Mouse (Mus musculus) kidney, postnatal 36 days (tissue): Measurements from ENCODE around the gene Gper1.
"Not testable (repeated sequence)": the region's sequence is repeated elsewhere in the genome, so short reads cannot be mapped to it uniquely, and the experiment has no call there.

Experiments
- DNase-seq, 2 experiments: peaks; one replicate each; pipeline ENCODE4 v3.0.0; 2021 to 2022; ENCODE audit warnings: mixed read lengths in 2 of 2

Gene Gper1

GRCm38 (mm10) chr5:139390324-139391119 is 32.4 kb upstream of the Gper1 start:
- not testable (repeated sequence) for DNase-seq

GRCm38 (mm10) chr5:139391309-139391990 is 31.5 kb upstream of the Gper1 start:
- DNase-seq: peak in 1 of 2 experiments; percentile 60

GRCm38 (mm10) chr5:139392219-139393196 is 30.4 kb upstream of the Gper1 start:
- no peak for DNase-seq

GRCm38 (mm10) chr5:139393197-139393588 is 29.8 kb upstream of the Gper1 start:
- DNase-seq: no peak

- DNase-seq: peak in 1 of 2 experiments; percentile 33
Observed at GRCm38 (mm10) chr5:139394399-139394798, 28.6 kb upstream of the Gper1 start.

- DNase-seq: no peak
Observed at GRCm38 (mm10) chr5:139395528-139395927, 27.4 kb upstream of the Gper1 start.

- no peak for DNase-seq
Observed at GRCm38 (mm10) chr5:139397359-139397916, 25.5 kb upstream of the Gper1 start.

- peak; percentile 96 to 97 for DNase-seq
Observed at GRCm38 (mm10) chr5:139397959-139398753, 24.8 kb upstream of the Gper1 start.

- DNase-seq: no peak
Observed at GRCm38 (mm10) chr5:139398786-139399185, 24.2 kb upstream of the Gper1 start.

GRCm38 (mm10) chr5:139399991-139400390 is 23.0 kb upstream of the Gper1 start:
- DNase-seq: no peak

GRCm38 (mm10) chr5:139402106-139402505 is 20.8 kb upstream of the Gper1 start:
- DNase-seq: no peak

GRCm38 (mm10) chr5:139403692-139404260 is 19.2 kb upstream of the Gper1 start:
- DNase-seq: no peak

GRCm38 (mm10) chr5:139404801-139405401 is 18.1 kb upstream of the Gper1 start, which contains the start of gene C130050O18Rik:
C130050O18Rik (plus strand) TSS chr5:139405280.
- DNase-seq: no peak

GRCm38 (mm10) chr5:139405478-139405877 is 17.5 kb upstream of the Gper1 start:
- peak in 1 of 2 experiments; percentile 35 for DNase-seq

GRCm38 (mm10) chr5:139405953-139406352 is 17.0 kb upstream of the Gper1 start:
- DNase-seq: peak in 1 of 2 experiments; percentile 28

GRCm38 (mm10) chr5:139407121-139407885 is 15.6 kb upstream of the Gper1 start:
- no peak for DNase-seq

- peak in 1 of 2 experiments; percentile 43 for DNase-seq
Observed at GRCm38 (mm10) chr5:139408511-139408910, 14.4 kb upstream of the Gper1 start.

- DNase-seq: peak; percentile 60 to 62
Observed at GRCm38 (mm10) chr5:139409412-139409811, 13.5 kb upstream of the Gper1 start.

- no peak for DNase-seq
Observed at GRCm38 (mm10) chr5:139410056-139410455, 12.9 kb upstream of the Gper1 start.

GRCm38 (mm10) chr5:139411117-139411516 is 11.8 kb upstream of the Gper1 start:
- DNase-seq: no peak
